Mouse (Mus musculus): ENCODE results near the gene Mgat3.
A peak's percentile ranks its signal among the peaks of the same experiment; 100 is the strongest.

Mgat3 gene

GRCm38 (mm10) chr15:80256656-80257601 is 83.4 kb downstream of the Mgat3 start:
- Histone ChIP-seq H3K4me1 (replicated peaks; ENCODE audit: low read depth, low read length) (peaks cover 67% of the 10 kb centered on the region), H3K36me3 (ENCODE audit: insufficient read depth, low read length) (peaks cover 75% of the 10 kb centered on the region), H3K4me3 (replicated peaks; ENCODE audit: low read length) (peak overlapping the region; percentile 93), H3K9me3 (ENCODE audit: low read length) (no peaks in the 10 kb centered on the region), H3K27me3 (ENCODE audit: insufficient read depth, low read length) (no peaks in the 10 kb centered on the region)
- TF ChIP-seq CTCF (conservative IDR thresholded peaks at IDR 0.05; ENCODE audit: low read length), result no peak
- no peak for TF ChIP-seq POU5F1 (IDR thresholded peaks at IDR 0.05; ENCODE audit: borderline replicate concordance, low read length)
- TF ChIP-seq NANOG (IDR thresholded peaks at IDR 0.05; ENCODE audit: borderline replicate concordance, low read length), result no peak

- H3K36me3 ChIP-seq (ENCODE audit: insufficient read depth, low read length), result peaks cover 75% of the 10 kb centered on the region
- TF ChIP-seq NANOG (IDR thresholded peaks at IDR 0.05; ENCODE audit: borderline replicate concordance, low read length), result no peak
- no peak for TF ChIP-seq POU5F1 (IDR thresholded peaks at IDR 0.05; ENCODE audit: borderline replicate concordance, low read length)
- no peak for TF ChIP-seq CTCF (conservative IDR thresholded peaks at IDR 0.05; ENCODE audit: low read length)
- H3K4me3 ChIP-seq (replicated peaks; ENCODE audit: low read length), result peak overlapping the region; percentile 93
- H3K9me3 ChIP-seq (ENCODE audit: low read length), result no peaks in the 10 kb centered on the region
- no peaks in the 10 kb centered on the region for H3K27me3 ChIP-seq (ENCODE audit: insufficient read depth, low read length)
- peaks cover 75% of the 10 kb centered on the region for H3K4me1 ChIP-seq (replicated peaks; ENCODE audit: low read depth, low read length)
Measured at GRCm38 (mm10) chr15:80257602-80258239, 84.2 kb downstream of the Mgat3 start.

GRCm38 (mm10) chr15:80258240-80259170 is 85.0 kb downstream of the Mgat3 start:
- Histone ChIP-seq H3K36me3 (ENCODE audit: insufficient read depth, low read length) (peaks cover 70% of the 10 kb centered on the region), H3K9me3 (ENCODE audit: low read length) (no peaks in the 10 kb centered on the region), H3K4me1 (replicated peaks; ENCODE audit: low read depth, low read length) (peaks cover 76% of the 10 kb centered on the region), H3K4me3 (replicated peaks; ENCODE audit: low read length) (peak overlapping the region; percentile 93), H3K27me3 (ENCODE audit: insufficient read depth, low read length) (no peaks in the 10 kb centered on the region)
- TF ChIP-seq NANOG (IDR thresholded peaks at IDR 0.05; ENCODE audit: borderline replicate concordance, low read length), result no peak
- no peak for TF ChIP-seq CTCF (conservative IDR thresholded peaks at IDR 0.05; ENCODE audit: low read length)
- no peak for TF ChIP-seq POU5F1 (IDR thresholded peaks at IDR 0.05; ENCODE audit: borderline replicate concordance, low read length)

DNA sequence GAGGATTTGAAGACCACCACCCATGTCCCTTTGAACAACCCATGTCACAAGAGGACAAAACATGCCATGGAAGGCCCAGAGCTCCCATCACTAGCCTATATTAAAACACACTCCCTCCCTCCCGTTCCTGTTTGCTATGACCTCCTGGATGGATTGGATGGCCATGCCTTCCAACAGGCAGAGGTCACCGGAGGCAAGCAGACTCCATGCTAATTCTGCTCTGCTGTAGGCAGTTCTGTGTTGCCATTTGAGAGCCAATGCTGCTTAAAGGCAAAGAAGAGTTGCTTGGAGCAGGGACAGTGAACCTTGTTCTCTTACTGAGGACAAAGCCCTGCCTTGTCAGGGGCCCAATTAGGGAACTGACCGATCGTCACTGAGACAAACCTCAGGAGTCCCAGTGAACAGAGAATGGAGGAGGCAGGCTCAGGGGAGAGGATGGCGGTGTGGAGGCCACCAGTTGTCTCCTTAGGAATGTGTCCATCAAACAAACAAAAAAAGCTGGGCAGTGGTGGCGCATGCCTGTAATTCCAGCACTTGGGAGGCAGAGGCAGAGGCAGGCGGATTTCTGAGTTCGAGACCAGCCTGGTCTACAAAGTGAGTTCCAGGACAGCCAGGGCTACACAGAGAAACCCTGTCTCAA is 86.0 kb downstream of the Mgat3 start:
- peaks cover 63% of the 10 kb centered on the region for H3K36me3 ChIP-seq (ENCODE audit: insufficient read depth, low read length)
- no peak for TF ChIP-seq NANOG (IDR thresholded peaks at IDR 0.05; ENCODE audit: borderline replicate concordance, low read length)
- TF ChIP-seq POU5F1 (IDR thresholded peaks at IDR 0.05; ENCODE audit: borderline replicate concordance, low read length), result no peak
- TF ChIP-seq CTCF (conservative IDR thresholded peaks at IDR 0.05; ENCODE audit: low read length), result no peak
- no peaks in the 10 kb centered on the region for H3K27me3 ChIP-seq (ENCODE audit: insufficient read depth, low read length)
- no peaks in the 10 kb centered on the region for H3K9me3 ChIP-seq (ENCODE audit: low read length)
- H3K4me1 ChIP-seq (replicated peaks; ENCODE audit: low read depth, low read length), result peaks cover 71% of the 10 kb centered on the region
- peak overlapping the region; percentile 3 for H3K4me3 ChIP-seq (replicated peaks; ENCODE audit: low read length)

GRCm38 (mm10) chr15:80260677-80261076 is 87.2 kb downstream of the Mgat3 start:
- no peak for TF ChIP-seq NANOG (IDR thresholded peaks at IDR 0.05; ENCODE audit: borderline replicate concordance, low read length)
- peak; percentile 99 for TF ChIP-seq CTCF (conservative IDR thresholded peaks at IDR 0.05; ENCODE audit: low read length)
- TF ChIP-seq POU5F1 (IDR thresholded peaks at IDR 0.05; ENCODE audit: borderline replicate concordance, low read length), result no peak
- H3K27me3 ChIP-seq (ENCODE audit: insufficient read depth, low read length), result no peaks in the 10 kb centered on the region
- H3K4me3 ChIP-seq (replicated peaks; ENCODE audit: low read length), result no peak overlapping the region
- H3K4me1 ChIP-seq (replicated peaks; ENCODE audit: low read depth, low read length), result peaks cover 77% of the 10 kb centered on the region
- H3K9me3 ChIP-seq (ENCODE audit: low read length), result no peaks in the 10 kb centered on the region
- peaks cover 63% of the 10 kb centered on the region for H3K36me3 ChIP-seq (ENCODE audit: insufficient read depth, low read length)

DNA sequence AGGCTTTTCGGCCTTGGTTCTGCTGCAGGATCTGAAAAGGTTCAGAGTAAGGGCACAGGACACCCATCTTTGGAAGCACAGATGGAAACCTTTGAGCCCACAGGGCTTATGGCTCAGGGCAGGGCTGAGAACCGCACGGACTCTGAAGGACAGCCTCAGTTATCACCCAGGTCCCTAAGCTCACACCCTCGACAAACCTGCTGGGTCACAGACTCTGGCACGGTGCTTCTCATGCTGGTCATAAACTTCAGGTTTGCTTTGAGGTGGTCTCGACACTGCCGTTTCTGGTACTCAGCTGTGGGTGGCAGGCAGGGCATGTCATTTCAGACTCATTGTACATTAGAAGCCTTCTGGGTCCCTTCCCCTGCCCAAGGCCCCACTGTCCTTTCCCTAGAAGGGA is 87.6 kb downstream of the Mgat3 start:
- H3K27me3 ChIP-seq (ENCODE audit: insufficient read depth, low read length), result no peaks in the 10 kb centered on the region
- peaks cover 77% of the 10 kb centered on the region for H3K4me1 ChIP-seq (replicated peaks; ENCODE audit: low read depth, low read length)
- no peaks in the 10 kb centered on the region for H3K9me3 ChIP-seq (ENCODE audit: low read length)
- peaks cover 61% of the 10 kb centered on the region for H3K36me3 ChIP-seq (ENCODE audit: insufficient read depth, low read length)
- TF ChIP-seq POU5F1 (IDR thresholded peaks at IDR 0.05; ENCODE audit: borderline replicate concordance, low read length), result no peak
- TF ChIP-seq NANOG (IDR thresholded peaks at IDR 0.05; ENCODE audit: borderline replicate concordance, low read length), result no peak
- no peak overlapping the region for H3K4me3 ChIP-seq (replicated peaks; ENCODE audit: low read length)

GRCm38 (mm10) chr15:80263610-80264575 is 90.4 kb downstream of the Mgat3 start, which contains the start of gene Rps19bp1:
Gene Rps19bp1 (minus strand): TSS chr15:80264315.
- peaks cover 39% of the 10 kb centered on the region for H3K36me3 ChIP-seq (ENCODE audit: insufficient read depth, low read length)
- H3K27me3 ChIP-seq (ENCODE audit: insufficient read depth, low read length), result no peaks in the 10 kb centered on the region
- H3K4me3 ChIP-seq (replicated peaks; ENCODE audit: low read length), result peak within 1 kb of the TSS; percentile 98
- peaks cover under 1% of the 10 kb centered on the region; the same call in 1 of the 2 replicates for H3K9me3 ChIP-seq (ENCODE audit: low read length)
- H3K4me1 ChIP-seq (replicated peaks; ENCODE audit: low read depth, low read length), result peaks cover 54% of the 10 kb centered on the region
- TF ChIP-seq POU5F1 (IDR thresholded peaks at IDR 0.05; ENCODE audit: borderline replicate concordance, low read length) (no peak), NANOG (IDR thresholded peaks at IDR 0.05; ENCODE audit: borderline replicate concordance, low read length) (no peak), CTCF (conservative IDR thresholded peaks at IDR 0.05; ENCODE audit: low read length) (no peak)
